Mouse (Mus musculus): Measurements from ENCODE around the gene Smg5. TPM values are rescaled to one million over a fixed set of nuclear protein-coding genes. Genes with fewer than 3 reads are reported as not detected.
"Not testable (repeated sequence)": the region's sequence is repeated elsewhere in the genome, so short reads cannot be mapped to it uniquely, and the experiment has no call there.

Gene Smg5
- total RNA-seq, 2 experiments from 2014 or later: 37.4 to 43.4 TPM

GRCm38 (mm10) chr3:88352907-88353306 is 16.8 kb downstream of the Smg5 start:
- DNase-seq: no peak

GRCm38 (mm10) chr3:88354396-88355165 is 18.5 kb downstream of the Smg5 start:
- peak; percentile 21 for DNase-seq

- DNase-seq: no peak
Measured at GRCm38 (mm10) chr3:88359584-88359983, 23.5 kb downstream of the Smg5 start.

- DNase-seq: no peak
Measured at GRCm38 (mm10) chr3:88359989-88360388, 23.9 kb downstream of the Smg5 start.

- no peak for DNase-seq
Measured at GRCm38 (mm10) chr3:88361096-88361495, 25.0 kb downstream of the Smg5 start.

GRCm38 (mm10) chr3:88361612-88362313 is 25.7 kb downstream of the Smg5 start:
- DNase-seq: no peak

GRCm38 (mm10) chr3:88363700-88364099 is 27.6 kb downstream of the Smg5 start:
- no peak for DNase-seq

- DNase-seq: peak; percentile 61
Measured at GRCm38 (mm10) chr3:88364337-88364736, 28.3 kb downstream of the Smg5 start, which contains the start of gene Paqr6. TSS of gene Paqr6 (plus strand) at chr3:88364584.

- DNase-seq: no peak
Measured at GRCm38 (mm10) chr3:88365705-88366361, 29.8 kb downstream of the Smg5 start.

GRCm38 (mm10) chr3:88366830-88367428 is 30.9 kb downstream of the Smg5 start:
- peak; percentile 42 for DNase-seq

GRCm38 (mm10) chr3:88367517-88367916 is 31.5 kb downstream of the Smg5 start:
- DNase-seq: not testable (repeated sequence)

- DNase-seq: peak; percentile 43
Measured at GRCm38 (mm10) chr3:88368511-88368910, 32.5 kb downstream of the Smg5 start.

GRCm38 (mm10) chr3:88372643-88373042 is 36.6 kb downstream of the Smg5 start, which contains the start of gene Bglap3:
TSS of gene Bglap3 (minus strand) at chr3:88372743.
- not testable (repeated sequence) for DNase-seq

GRCm38 (mm10) chr3:88375750-88376626 is 39.9 kb downstream of the Smg5 start:
- not testable (repeated sequence) for DNase-seq

- DNase-seq: not testable (repeated sequence)
Measured at GRCm38 (mm10) chr3:88376644-88377043, 40.6 kb downstream of the Smg5 start.

GRCm38 (mm10) chr3:88378599-88378998 is 42.5 kb downstream of the Smg5 start, which contains the start of gene Bglap2:
TSS of gene Bglap2 (minus strand) at chr3:88378699.
- not testable (repeated sequence) for DNase-seq

- DNase-seq: not testable (repeated sequence)
Measured at GRCm38 (mm10) chr3:88381389-88382315, 45.6 kb downstream of the Smg5 start.

GRCm38 (mm10) chr3:88382383-88382782 is 46.3 kb downstream of the Smg5 start:
- not testable (repeated sequence) for DNase-seq

- no peak for DNase-seq
Measured at GRCm38 (mm10) chr3:88384364-88384763, 48.3 kb downstream of the Smg5 start, which contains the start of gene Bglap. TSS of gene Bglap (minus strand) at chr3:88384464.
